Mouse (Mus musculus) CD4-positive helper T cell, adult 2 months (primary cell): ENCODE results near the gene Gm21974.

Experiments
- DNase-seq: peaks from one replicate; pipeline ENCODE4 v3.0.0-alpha.2; 2012; ENCODE audit warnings: low read depth, missing footprints, low spot score

Gm21974 gene

DNA sequence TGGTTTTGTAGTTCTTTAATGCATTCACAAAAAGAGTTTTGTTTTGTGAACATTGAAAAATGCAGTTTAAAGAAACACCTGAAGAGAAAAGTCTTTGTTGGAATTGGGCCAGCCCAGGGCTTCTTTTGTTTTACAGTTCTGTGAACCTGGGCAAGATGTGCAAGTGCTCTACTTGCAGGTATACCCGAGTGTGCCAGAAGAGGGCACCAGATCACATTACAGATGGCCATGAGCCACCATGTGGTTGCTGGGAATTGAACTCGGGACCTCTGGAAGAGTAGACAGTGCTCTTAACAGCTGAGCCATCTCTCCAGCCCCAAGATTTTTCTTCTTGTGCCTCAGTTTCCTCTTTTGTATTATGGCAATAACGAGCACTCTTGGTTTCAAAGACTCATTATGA is 22.9 kb upstream of the Gm21974 start:
- peak; percentile 79 for DNase-seq

DNA sequence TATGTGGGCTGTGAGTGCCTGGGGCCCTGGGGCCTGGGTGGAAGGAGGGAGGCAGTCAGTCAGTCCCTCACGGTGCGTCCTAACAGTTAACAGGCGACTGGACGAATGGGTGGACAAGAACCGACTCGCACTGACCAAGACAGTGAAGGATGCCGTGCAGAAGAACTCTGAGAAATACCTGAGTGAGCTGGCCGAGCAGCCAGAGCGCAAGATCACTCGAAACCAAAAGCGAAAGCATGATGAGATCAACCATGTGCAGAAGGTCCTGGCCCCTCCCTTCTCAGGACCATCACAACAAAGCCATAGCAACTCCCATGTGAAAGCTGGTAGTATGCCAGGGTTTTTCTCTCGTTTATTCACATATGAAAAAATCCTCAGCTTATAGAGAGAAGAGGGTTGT is 20.0 kb upstream of the Gm21974 start:
- peak; percentile 30 for DNase-seq

DNA sequence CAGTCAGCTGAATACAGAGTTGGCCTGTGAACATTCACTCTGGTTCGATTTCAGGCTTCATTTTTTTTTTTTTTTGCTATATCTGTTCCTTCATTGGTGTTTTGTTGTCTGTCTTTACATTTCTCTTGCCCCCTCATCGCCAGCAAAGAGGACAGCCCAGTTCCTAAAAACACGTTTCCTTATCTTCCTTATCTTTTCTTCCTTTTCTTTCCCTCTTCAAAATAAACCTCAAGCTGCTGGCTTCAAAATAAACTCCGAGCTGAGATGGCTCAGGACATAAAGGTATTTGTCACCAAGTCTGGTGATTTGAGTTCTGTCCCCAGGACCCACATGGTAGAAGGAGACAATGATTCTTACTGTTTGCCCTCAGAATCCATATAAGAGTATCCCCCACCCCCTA is 17.7 kb upstream of the Gm21974 start:
- no peak for DNase-seq

DNA sequence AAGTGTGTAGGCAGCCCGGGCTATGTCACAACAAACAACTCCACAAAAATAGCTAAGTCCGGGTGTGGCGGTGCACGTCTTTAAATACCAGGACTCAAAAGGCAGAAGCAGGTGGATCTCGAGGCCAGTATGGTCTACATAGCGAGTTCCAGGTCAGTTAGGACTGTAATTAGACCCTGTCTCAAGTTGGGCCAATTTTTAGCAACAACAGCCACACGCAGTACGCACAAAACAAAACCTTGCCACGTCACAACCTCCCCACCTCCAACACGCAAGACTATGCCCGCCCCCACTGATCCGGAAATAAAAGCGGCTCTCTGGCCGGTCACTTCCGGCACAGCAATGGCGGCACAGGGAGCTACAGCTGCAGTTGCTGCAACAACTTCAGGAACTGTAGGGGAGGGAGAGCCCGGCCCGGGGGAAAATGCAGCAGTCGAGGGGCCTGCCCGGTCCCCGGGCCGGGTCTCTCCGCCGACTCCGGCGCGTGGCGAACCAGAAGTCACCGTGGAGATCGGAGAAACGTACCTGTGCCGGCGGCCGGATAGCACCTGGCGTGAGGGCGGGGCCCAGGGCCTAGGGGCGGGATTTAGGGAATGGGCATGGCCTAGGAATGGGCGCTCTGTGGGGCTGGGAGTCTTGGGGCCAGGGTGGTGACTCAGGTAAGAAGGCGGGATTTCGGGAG is 17.1 kb upstream of the Gm21974 start, which contains the start of gene Kat8:
TSS of gene Kat8 (plus strand) at position 327 of the 682 bp plus-strand sequence.
- DNase-seq, result peak; percentile 93

DNA sequence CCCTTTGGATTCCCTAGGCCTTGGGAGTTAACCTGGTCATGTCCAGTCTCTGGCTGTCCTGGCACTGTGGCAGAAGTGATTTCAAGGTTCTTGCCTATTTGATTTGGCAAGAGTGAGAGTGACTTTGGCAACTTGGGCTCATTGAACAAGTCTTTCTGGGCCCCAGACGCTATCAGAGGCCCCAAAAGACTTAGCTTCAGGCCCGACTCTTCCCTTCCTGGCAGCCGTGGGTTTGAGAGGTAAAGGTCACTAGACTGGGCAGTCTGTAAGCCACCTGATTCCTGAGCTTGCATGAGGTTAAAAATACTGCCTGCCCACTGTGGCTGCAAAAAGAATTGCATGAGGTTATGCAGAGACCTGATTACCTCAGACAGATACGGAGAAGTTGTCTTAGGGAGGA is 13.4 kb upstream of the Gm21974 start:
- DNase-seq, result no peak

DNA sequence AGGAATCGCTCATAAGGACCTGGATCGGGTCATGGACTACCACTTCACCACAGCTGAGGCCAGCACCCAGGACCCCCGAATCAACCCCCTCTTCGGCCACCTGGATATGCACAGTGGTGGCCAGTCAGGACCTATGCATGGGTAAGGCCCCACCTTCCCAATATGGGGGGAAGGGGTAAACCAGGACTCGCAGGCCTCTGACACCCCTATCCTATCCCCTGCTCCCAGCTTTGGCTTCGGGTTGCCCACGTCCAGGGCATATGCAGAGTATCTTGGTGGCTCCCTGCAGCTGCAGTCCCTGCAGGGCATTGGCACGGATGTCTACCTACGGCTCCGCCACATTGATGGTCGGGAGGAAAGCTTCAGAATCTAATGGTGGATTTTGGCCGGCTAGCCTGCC is 12.7 kb upstream of the Gm21974 start:
- DNase-seq, result no peak

DNA sequence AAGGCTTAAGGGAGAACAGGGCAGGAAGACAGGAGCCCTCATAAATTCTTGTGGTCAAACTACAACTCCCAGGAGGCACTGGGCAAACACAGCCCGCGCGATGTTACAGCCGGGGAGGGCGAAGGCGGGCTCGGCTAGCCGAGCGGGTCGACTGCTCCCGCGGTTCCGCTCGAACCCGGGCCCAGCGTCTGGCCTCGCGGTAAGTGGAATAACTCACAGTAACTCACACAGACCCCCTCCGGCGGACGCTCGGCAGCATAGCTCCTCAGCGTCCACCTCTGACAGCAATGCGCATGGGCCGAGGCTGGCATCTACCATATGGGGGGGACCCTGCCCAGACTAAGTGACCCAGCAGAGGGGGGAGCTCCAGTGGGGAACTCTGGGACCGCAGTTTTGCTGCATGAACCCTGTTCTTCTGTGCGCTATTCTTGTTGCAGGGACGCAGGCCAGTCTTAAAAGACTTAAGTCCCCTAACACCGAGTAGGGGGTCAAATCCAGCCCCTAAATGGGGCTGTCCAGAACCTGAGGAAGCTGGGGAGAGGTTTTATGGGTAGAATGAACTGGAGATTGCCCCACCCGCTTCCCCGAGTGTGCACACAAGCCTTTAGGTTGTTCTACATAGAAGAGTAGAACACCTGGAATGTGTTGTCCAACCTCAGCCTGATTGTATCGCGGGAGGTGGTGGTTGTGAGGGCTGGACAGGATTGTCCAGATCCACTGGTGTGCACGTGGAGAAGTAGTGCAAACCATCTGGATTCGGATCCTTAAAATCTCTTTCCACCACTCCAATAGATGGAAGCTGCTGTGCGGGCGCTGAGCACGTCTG is 8.9 kb upstream of the Gm21974 start, which contains the start of gene Bckdk:
TSS of gene Bckdk (plus strand) at position 112 of the 826 bp plus-strand sequence.
- peak; percentile 70 for DNase-seq

DNA sequence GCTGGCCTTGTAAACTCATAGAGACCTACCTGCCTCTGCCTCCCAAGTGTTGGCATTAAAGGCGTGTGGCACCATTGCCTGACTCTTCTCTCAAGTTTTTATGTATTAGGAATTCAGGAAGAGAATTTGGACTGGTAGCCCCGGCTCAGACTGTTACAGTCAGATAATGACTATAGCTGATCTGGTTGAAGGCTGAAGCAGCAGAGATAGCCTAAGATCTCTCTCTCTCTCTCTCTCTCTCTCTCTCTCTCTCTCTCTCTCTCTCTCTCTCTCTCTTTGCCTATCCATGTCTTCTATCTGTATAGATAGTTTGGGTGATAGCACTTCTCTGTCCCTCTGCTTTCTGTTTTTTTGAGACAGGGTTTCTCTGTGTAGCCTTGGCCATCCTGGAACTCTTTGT is 6.5 kb upstream of the Gm21974 start:
- no peak for DNase-seq

DNA sequence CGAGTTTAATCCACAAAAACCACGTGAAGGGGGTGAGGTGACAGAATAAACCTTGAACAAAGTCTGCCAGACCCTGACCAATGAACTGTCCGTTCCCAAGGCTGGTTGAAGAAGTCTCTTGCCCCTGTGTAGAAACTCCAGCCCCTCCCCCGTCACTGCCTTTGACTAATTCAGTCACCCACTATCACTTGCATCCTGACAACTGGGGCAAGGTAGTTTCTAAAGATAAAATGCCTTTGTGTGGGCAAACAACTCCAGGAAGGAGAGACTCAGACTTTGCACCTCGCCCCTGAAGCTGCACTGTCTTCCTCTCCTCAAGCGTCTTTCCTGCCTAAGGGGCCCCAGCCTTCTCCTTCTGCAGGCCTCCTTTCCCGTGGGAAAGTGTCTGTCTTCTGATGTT is 4.7 kb upstream of the Gm21974 start:
- DNase-seq, result no peak

DNA sequence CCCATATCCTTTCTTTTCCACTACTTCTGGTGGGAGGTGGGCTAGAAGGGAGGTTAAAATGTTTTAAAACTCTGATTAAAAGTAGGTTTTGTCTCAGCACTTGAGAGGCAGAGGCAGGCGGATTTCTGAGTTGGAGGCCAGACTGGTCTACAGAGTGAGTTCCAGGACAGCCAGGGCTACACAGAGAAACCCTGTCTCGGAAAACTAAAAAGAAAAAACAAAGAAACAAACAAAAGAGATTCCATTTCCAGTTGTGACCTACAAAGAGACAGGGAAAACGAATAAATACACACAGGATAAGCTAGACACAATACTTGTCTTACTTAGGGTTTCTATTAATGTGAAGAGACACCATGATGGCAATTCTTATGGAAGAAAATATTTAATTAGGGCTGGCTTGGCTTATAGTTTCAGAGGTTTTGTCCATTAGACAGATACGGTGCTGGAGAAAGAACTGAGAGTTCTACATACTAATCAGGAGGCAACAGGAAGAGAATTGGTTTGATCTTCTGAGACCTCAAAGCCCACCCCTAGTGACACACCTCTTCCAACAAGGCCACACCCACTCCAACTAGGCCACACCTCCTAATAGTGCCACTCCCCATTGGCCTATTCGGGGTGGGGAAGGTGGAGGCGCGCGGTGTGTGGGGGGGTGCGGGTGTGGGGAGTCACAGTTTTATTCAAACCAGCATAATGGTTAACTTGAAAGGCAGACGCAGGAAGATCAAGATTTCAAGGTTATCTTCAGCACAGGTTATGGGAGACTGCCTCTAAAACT is 3.1 kb upstream of the Gm21974 start:
- DNase-seq, result peak; percentile 64

DNA sequence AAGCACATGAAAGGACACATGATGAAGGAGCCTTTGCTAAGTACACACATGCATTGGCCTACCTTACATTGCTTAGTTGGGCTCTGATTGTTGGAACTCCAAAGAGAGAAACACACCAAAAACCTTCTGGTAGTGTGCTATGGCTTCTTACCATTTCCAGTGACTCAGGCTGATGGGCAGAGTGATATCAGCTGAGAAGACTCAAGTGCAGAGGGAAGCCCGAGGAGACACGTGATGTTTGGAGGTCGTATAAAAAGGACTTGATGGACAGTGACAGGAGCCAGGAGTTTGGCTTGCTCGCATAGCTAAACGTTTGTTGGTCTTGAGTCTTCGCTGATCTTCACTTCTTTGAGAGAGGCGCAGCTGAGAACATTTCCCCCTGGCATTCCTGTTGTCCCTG is 2.3 kb upstream of the Gm21974 start:
- no peak for DNase-seq

DNA sequence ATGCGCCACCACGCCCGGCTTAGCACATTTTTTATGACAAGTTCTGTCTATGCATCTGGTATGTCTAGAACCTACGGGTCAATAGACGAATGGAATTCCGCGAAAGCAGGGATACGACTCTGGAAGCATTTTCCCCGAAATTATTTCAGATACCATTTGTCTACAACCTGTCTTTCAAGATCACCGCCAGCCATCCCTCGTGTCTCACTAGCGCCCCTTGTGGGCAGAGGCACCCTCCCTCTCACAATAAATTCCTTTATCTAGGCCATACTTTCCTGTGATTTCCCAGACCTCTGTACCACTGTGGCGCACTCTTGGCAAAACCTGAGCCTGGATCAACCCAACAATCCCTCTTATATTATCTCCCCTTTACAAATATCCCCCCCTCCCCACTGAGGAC is 1.1 kb upstream of the Gm21974 start:
- DNase-seq, result peak; percentile 66

DNA sequence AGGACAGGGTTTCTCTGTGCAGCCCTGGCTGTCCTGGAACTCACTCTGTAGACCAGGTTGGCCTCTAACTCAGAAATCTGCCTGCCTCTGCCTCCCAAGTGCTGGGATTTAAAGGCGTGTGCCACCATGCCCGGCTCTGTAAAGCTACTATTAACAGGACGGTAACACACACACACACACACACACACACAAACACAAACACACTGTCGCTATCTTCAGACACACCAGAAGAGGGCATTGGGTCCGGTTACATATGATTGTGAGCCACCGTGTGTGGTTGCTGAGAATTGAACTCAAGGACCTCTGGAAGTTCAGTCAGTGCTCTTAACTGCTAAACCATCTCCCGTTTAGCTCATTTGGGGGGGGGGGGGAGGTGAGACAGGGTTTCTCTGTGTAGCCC is 637 bp upstream of the Gm21974 start:
- DNase-seq, result peak; percentile 16

DNA sequence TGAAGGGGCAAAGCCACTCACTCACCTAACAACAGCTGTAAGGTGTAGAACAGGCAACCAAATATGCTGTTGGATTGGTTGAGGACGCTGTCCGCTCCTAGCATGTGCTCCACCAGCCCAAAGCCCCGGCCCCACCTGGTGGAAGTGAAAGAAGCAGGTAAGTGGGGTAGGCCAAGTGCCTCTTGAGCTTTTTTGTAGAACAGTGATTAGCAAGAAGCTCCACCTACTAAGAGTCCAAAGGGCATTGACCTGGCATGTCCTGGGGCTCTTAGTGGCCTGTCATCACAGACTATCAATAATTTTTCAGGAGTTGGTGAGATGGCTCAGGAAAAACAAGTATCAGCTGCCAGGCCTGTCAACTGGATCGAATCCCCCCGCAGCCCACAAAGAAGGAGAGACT is 774 bp downstream of the Gm21974 start:
- no peak for DNase-seq

DNA sequence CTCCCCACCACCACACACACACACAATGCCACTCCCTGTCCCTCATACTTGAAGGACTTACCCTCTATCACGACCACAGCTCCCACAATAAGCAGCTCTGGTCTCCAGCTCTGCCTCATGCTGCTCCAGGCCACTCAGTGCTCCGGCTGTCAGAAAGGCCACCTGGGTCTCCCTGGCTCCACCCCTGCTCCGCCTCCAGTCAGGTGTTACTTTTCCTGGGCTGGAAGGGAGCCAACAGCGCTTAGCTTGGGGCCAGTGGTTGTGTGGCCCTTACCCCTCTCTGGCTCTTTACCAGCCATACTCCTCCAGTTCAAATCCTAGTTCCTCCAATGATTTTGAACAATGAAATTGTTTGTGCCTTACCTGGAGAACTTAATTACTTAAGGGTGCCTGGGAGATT is 4.5 kb downstream of the Gm21974 start, which contains the start of gene Prss53:
TSS of gene Prss53 (minus strand) at position 173 of the 400 bp plus-strand sequence.
- DNase-seq, result no peak

DNA sequence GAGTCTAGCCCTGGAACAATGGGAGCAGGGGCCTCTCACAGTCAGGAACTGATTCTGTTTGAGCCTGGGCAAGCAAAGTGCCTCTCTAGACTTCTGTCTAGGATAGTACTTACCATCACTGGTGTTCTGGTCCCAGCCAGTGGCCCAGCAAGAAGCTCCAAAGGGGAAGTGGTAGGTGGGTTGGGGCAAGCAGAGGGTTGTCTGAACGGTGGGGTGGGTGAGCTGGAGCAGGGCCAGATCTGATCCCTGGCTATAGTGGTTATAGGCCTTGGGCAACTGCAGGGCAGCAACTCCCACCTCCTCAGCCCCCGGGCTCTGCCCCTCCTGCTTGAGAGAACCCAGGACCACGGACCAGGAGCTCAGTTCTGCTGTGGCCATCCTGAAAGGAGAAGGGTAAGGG is 6.4 kb downstream of the Gm21974 start:
- DNase-seq, result no peak

DNA sequence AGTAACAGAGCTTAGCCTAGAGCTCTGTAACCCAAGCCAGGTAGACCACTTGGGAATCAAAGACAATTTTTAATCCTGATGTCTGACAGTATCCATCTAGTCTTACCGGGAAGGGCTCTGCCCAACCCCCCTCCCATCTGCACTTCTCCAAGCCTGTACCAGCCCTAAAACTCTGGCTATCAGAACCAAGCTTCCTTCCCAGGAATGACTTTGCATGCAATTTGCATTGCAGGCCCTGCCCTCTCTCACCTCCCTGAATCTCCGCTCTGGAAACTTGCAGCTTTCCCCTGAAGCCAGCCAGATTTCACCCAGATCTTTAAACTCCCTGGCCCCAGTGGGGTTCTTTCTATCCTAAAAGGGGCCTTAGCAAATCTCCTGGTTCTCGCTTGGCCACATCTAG is 7.5 kb downstream of the Gm21974 start:
- DNase-seq, result no peak

DNA sequence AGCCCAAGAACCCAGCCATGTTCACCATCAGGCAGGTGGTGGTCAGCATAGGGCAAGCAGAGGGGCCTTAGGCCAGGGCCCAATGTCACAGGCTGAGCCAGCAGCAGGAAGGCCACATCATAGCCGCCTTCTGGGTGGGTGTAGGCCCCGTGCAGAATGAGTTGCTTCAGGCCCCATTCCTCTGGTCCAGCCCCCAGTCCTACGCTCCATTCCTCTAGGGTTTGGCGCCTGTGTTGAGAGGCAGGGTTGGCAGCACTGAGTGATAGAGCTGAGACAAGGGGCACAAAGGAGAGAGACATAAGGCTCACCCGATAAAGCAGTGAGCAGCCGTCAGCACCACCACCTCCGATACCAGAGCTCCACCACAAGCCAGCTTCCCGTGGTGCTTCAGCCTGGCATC is 8.1 kb downstream of the Gm21974 start:
- no peak for DNase-seq

DNA sequence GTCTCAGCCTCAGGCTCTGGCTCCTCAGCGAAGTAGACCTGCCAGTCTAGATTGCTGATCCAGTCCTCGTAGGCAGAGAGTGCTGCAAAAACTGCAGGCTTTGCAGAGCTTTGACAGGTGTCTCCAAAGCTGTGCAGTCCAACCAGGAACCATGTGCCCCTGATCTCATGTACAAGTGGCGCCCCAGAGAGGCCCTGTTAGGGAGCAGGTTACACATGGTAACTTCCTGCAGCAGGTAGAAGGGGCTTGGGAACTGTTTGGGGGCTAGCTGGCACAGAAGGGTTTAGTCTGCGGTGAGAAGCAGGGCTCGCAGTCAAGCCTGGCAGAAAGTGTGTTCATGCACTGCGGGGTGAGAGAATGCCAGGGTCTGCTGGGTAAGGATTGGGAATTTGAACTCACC is 8.7 kb downstream of the Gm21974 start:
- DNase-seq, result no peak

DNA sequence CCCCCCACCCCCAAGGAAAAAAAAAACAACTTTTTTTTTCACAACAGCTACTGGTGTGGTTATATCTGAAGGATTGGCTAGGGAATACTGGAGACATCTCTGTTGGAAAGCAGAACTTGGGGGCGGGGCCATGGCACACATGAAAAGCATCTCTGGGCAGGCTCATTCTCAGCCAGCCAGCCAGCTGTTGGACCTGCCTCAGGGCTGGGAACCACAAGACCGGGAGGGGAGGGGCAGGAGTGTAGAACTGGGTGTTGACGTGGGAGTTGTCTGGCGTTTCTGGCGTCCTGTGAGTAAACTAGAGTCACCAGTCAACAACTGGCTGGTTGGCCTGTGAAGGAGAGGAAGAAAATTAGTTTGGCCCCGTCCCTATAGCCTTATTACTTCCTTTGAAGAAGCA is 9.3 kb downstream of the Gm21974 start:
- no peak for DNase-seq

DNA sequence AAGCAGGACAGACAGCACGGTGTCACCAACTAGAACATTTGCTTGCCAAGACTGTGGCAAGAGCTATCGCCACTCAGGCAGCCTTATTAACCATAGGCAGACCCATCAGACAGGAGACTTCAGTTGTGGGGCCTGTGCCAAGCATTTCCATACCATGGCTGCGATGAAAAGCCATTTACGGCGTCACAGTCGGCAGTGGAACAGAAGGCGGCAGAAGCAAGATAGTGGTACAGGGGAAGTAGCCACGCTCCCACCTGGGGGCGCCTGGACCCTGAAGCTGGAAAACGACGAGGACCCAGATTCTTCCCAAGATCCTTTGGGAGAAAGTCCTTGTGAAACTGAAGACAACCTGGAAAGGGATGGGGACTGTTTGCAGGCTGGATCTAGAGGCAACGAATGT is 14.8 kb downstream of the Gm21974 start:
- DNase-seq, result no peak

DNA sequence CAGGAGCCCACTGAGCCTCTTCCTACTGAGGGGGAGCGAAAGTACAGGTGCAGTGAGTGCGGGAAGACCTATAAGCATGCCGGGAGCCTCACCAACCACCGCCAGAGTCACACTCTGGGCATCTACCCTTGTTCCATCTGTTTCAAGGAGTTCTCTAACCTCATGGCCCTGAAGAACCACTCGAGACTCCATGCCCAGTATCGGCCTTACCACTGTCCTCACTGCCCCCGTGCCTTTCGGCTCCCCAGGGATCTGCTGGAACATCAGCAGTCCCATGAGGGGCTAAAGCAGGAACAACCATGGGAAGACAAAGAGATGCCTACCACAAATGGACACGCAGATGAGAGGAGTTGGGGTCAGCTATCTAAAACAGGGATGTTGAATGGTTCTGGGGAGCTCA is 16.0 kb downstream of the Gm21974 start:
- no peak for DNase-seq
